Mouse (Mus musculus) olfactory bulb, adult 2 months (tissue): ENCODE measurements around the gene Orm2. TPM values are rescaled to one million over a fixed set of nuclear protein-coding genes. Genes with fewer than 3 reads are reported as not detected.

Experiments
- H3K27ac ChIP-seq: fragments of 200-500 bp; 2 replicates; pipeline ENCODE4 v1.5.1; 2012; ENCODE audit warnings: low read depth, low read length; ENCODE audit not compliant: insufficient read depth
- H3K4me1 ChIP-seq: fragments of 200-500 bp; 2 replicates; pipeline ENCODE4 v1.6.1; 2012; ENCODE audit warnings: low read length; ENCODE audit not compliant: control insufficient read depth, insufficient read depth
- H3K4me3 ChIP-seq: fragments of 200-500 bp; 2 replicates; pipeline ENCODE4 v1.5.1; 2012; ENCODE audit warnings: mild to moderate bottlenecking, low read depth, low read length, moderate library complexity; ENCODE audit not compliant: insufficient read depth
- CTCF ChIP-seq: fragments of 200-500 bp; IDR thresholded peaks from 2 replicates; pipeline ENCODE4 v1.5.1; 2012; ENCODE audit warnings: low read depth, mild to moderate bottlenecking, low read length, moderate library complexity; ENCODE audit not compliant: insufficient read depth
- POLR2A ChIP-seq: fragments of 200-500 bp; IDR thresholded peaks from 2 replicates; pipeline ENCODE4 v1.6.1; 2012; ENCODE audit warnings: mild to moderate bottlenecking, low read depth, low read length, moderate library complexity; ENCODE audit not compliant: insufficient read depth
- WGBS: fragments of 180-500 bp; shearing (Covaris S2); methylation state at CpG from one replicate; pipeline ENCODE4 v1.1.7; 2018; 5-methylcytosine and 5-hydroxymethylcytosine counted together
- polyA plus RNA-seq: library from polyadenylated mRNA; stranded (reverse); fragments of >200 nt; gene quantifications from 2 replicates; pipeline ENCODE4 v1.2.4, GENCODE M21; 2012; ENCODE audit warnings: low replicate concordance; ENCODE audit not compliant: missing spikeins, insufficient read depth, insufficient read length

Orm2 gene
- polyA plus RNA-seq, 1 experiment, result not detected

GRCm38 (mm10) chr4:63409908-63410582 lies 47.8 kb downstream of the Orm2 start:
- peaks cover 18% of the 10 kb centered on the region for H3K4me1 ChIP-seq
- H3K27ac ChIP-seq, result no peak overlapping the region
- TF ChIP-seq POLR2A (no peak), CTCF (no peak)
- peak overlapping the region; percentile 67 for H3K4me3 ChIP-seq
- WGBS, result 1% methylated on average over 39 of the region's 39 CpGs

DNA sequence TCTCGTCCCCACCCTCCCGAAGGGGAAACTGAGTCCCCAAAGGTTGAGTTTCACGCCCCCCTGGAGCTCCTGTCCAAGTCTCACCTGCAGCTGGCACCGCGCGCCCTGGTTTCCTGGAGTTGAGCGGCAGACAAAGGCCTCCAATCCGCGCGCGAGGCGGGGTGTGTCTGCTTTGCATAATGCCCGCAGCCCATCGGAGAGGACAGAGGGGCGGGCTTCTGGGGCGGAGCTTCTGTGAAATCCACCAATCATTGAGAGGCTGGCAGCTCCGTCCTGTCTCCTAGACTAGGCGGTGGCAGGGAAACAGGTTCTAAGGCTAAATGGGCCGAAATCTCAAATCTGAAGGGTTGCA lies 48.3 kb downstream of the Orm2 start:
- WGBS, result 1% methylated on average over 19 of the region's 19 CpGs
- TF ChIP-seq CTCF (no peak), POLR2A (no peak)
- Histone ChIP-seq H3K27ac (no peak overlapping the region), H3K4me3 (peak overlapping the region; percentile 67), H3K4me1 (peaks cover 18% of the 10 kb centered on the region)

- H3K27ac ChIP-seq, result no peak overlapping the region
- TF ChIP-seq POLR2A (no peak), CTCF (no peak)
- peaks cover 18% of the 10 kb centered on the region for H3K4me1 ChIP-seq
- 64% methylated on average over 5 of the region's 5 CpGs for WGBS
- no peak overlapping the region for H3K4me3 ChIP-seq
Measured at GRCm38 (mm10) chr4:63411222-63411621, 49.0 kb downstream of the Orm2 start.

DNA sequence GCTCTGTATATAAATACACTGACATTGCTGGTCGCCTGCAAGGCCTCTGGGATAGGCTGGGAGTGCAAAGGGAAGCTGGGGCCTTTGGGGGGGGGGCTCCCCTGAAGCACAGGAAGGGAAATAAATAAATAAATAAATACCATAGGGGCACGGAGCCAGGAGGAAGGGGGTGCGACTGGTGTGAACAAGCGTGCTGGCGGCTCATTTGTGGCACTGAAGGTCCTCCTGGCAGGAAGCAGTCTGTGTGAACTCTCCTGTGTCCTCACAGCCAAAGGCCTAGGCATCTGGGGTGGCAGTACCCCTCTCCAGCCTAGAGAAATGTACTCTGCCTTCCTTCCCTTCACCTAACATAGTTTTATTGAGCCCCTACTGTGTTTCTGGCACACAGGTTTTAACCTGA lies 52.7 kb downstream of the Orm2 start:
- Histone ChIP-seq H3K4me1 (peaks cover 5% of the 10 kb centered on the region), H3K27ac (no peak overlapping the region), H3K4me3 (no peak overlapping the region)
- TF ChIP-seq CTCF (no peak), POLR2A (no peak)
- WGBS, result 70% methylated on average over 5 of the region's 5 CpGs

Other genes starting within 250 kb of the Orm2 start
- not detected in 2 replicates for gene Ambp, start 207.7 kb upstream of the Orm2 start, polyA plus RNA-seq
- not detected in 2 replicates for gene Kif12, start 190.3 kb upstream of the Orm2 start, polyA plus RNA-seq
- not detected in 2 replicates for gene Col27a1, start 148.4 kb upstream of the Orm2 start, polyA plus RNA-seq
- gene Orm1, start 17.9 kb upstream of the Orm2 start, polyA plus RNA-seq, result not detected in 2 replicates
- not detected in 2 replicates for gene Orm3, start 6.3 kb upstream of the Orm2 start, polyA plus RNA-seq
- gene Akna, start 40.9 kb downstream of the Orm2 start, polyA plus RNA-seq, result not detected in 2 replicates
- not detected in 2 replicates for gene Whrn, start 133.5 kb downstream of the Orm2 start, polyA plus RNA-seq
- gene Atp6v1g1, start 182.3 kb downstream of the Orm2 start, polyA plus RNA-seq, result not detected in 2 replicates
- gene Tmem268, start 196.3 kb downstream of the Orm2 start, polyA plus RNA-seq, result not detected in 2 replicates
- not detected in 2 replicates for gene Gm11213, start 242.8 kb downstream of the Orm2 start, polyA plus RNA-seq